Mouse (Mus musculus) brain, embryonic 14.5 days (tissue): ENCODE measurements at regions not wholly inside any gene's neighbourhood (a gene's known extent, or its start where the extent isn't known, plus 50 kb on each side); places are given as distances from the start of the nearest gene placed in this dataset.

Source experiments
- CTCF ChIP-seq: fragments of 200-500 bp; IDR thresholded peaks from 2 replicates; pipeline ENCODE4 v1.5.1; 2012; ENCODE audit warnings: inconsistent platforms, mild to moderate bottlenecking, moderate library complexity, borderline replicate concordance; ENCODE audit not compliant: insufficient read depth, insufficient read length; ENCODE audit errors: extremely low read depth
- POLR2A ChIP-seq: fragments of 200-500 bp; IDR thresholded peaks from 2 replicates; pipeline ENCODE4 v1.6.1; 2012; ENCODE audit warnings: mild to moderate bottlenecking, inconsistent platforms, borderline replicate concordance; ENCODE audit not compliant: poor library complexity, insufficient read depth, insufficient read length, severe bottlenecking; ENCODE audit errors: extremely low read depth

DNA sequence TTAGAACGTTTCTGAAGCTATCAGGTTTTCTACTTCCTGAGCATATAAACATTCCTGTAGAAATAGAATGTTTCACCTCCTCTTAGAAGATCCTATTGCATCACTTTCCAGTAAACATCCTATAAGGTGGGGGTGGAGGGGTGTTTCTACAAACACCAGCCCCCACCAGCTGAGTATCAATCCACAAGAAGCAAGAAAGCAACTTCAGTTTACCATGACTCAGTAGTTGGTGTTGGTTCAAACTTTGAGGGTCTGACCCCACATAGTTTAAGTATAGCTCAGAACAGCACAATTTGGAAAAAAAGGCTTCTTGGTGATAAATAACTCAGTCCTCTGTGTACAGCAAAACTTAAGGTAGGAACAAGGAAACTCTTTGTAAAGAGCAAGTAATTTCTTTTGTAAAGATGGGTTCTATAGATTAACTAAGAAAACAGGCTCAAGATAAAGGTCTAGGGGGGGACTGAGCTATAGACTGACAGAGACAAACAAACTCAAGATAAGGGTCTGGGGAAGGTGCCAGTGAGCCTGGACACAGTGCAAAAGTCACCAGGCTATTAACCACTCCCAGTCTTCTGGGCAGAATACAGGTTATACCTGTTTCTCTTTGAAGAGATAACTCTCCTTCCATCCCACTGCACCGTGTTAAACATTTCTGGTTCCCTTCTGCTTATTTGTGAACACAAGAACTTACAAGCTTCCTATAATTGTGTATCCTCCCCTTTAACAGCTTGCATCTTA is 218.9 kb upstream of the Atp10a start:
- TF ChIP-seq CTCF (no peak), POLR2A (no peak)
